Mouse (Mus musculus): ENCODE results near the gene Rec8.

The Rec8 gene

GRCm38 (mm10) chr14:55592226-55592625 lies 25.6 kb upstream of the Rec8 start:
- no peak for DNase-seq (ENCODE audit: low spot score in 2 of 2)

GRCm38 (mm10) chr14:55596036-55596690 lies 21.7 kb upstream of the Rec8 start:
- DNase-seq (ENCODE audit: low spot score in 2 of 2) = no peak

DNA sequence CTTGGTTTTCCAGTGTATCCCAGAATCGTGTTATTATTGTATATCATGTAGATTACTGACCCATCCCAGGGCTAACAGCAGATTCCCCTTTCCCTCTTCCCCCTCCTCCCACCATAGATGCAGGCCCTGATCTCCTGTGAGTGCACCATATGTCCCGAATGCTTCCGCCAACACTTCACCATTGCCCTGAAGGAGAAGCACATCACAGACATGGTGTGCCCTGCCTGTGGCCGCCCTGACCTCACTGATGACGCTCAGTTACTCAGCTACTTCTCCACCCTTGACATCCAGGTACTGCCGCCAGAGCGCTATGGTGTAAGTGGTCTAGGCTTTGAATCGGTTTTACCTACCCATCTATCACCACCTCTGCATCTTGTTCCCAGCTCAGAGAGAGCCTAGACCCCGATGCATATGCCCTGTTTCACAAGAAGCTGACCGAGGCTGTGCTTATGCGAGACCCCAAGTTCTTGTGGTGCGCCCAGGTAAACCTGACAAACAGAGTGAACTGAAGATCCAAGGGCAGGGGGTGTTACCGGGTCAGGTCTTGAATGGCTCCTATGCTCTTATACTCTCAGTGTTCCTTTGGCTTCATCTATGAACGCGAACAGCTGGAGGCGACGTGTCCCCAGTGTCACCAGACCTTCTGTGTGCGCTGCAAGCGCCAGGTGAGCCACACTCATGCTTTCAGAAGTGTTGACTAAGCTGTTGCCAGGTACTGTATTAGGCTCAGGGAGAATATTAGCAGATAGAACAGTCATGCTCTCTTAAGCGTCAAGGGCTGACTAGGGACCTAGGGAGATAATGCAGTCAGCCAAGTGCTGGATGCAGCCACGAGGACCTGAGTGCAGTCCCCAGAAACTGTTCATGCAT lies 19.1 kb upstream of the Rec8 start:
- DNase-seq (ENCODE audit: low spot score in 2 of 2) = no peak

- no peak for DNase-seq (ENCODE audit: low spot score in 2 of 2)
Observed at GRCm38 (mm10) chr14:55603271-55603632, 14.6 kb upstream of the Rec8 start, which contains the start of gene Irf9. TSS of gene Irf9 (plus strand) at chr14:55603571.

GRCm38 (mm10) chr14:55603633-55604576 lies 13.9 kb upstream of the Rec8 start:
- DNase-seq (ENCODE audit: low spot score in 2 of 2) = peak; percentile 77 to 83

DNA sequence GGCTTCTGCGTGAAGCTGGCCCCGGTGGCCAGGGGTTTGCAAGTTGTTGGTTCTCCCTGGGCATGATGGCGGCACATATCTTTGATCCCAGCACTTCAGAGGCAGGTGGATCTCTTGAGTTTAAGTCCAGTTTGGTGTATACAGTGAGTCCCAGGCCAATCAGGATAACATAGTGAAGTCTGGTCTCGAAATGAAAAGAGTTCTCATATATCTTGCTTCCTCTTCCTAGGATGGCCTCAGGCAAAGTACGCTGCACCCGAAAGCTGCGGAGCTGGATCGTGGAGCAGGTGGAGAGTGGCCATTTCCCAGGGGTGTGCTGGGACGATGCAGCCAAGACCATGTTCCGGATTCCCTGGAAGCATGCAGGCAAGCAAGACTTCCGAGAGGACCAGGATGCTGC lies 13.0 kb upstream of the Rec8 start:
- no peak for DNase-seq (ENCODE audit: low spot score in 2 of 2)

GRCm38 (mm10) chr14:55605743-55606459 lies 11.9 kb upstream of the Rec8 start:
- no peak for DNase-seq (ENCODE audit: low spot score in 2 of 2)

- no peak for DNase-seq (ENCODE audit: low spot score in 2 of 2)
Observed at GRCm38 (mm10) chr14:55608339-55608738, 9.5 kb upstream of the Rec8 start.

DNA sequence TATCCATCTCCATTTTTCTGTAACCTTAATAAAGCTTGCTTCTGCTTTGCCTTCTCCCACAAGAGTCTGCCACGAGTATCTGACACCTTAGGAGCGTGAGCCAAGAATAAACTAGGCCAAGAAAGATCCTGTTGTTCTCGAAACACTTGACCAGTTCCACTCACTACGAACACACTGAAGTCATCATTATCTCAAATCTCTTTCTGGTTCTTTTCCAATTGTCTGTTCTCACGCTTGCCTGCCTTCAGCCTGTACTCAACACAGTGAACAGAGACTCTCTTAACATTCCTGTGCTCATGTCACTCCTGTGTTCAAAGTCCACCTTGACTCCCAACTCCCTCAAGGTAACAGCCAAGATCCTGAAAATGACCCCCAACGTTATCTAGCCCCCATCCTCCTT lies 4.5 kb upstream of the Rec8 start:
- no peak for DNase-seq (ENCODE audit: low spot score in 2 of 2)

GRCm38 (mm10) chr14:55614565-55615178 lies 3.2 kb upstream of the Rec8 start:
- DNase-seq (ENCODE audit: low spot score in 2 of 2) = no peak

DNA sequence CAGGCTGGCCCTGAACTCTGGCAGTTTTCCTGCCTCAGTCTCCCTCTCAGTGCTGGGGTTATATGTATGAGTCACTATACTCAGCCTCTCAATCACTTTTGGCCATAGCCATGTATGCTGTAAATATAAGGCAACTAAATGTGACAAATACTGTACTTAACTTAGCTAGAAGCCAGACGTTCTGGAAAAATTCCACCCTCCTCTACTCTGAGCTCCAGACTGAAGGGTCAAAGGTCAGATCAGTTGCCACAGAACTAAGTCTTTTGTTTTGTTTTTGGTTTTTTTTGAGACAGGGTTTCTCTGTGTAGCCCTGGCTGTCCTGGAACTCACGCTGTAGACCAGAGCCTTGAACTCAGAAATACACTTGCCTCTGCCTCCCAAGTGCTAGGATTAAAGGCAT lies 2.0 kb upstream of the Rec8 start:
- DNase-seq (ENCODE audit: low spot score in 2 of 2) = no peak

- no peak for DNase-seq (ENCODE audit: low spot score in 2 of 2)
Observed at GRCm38 (mm10) chr14:55616844-55617243, 993 bp upstream of the Rec8 start.

DNA sequence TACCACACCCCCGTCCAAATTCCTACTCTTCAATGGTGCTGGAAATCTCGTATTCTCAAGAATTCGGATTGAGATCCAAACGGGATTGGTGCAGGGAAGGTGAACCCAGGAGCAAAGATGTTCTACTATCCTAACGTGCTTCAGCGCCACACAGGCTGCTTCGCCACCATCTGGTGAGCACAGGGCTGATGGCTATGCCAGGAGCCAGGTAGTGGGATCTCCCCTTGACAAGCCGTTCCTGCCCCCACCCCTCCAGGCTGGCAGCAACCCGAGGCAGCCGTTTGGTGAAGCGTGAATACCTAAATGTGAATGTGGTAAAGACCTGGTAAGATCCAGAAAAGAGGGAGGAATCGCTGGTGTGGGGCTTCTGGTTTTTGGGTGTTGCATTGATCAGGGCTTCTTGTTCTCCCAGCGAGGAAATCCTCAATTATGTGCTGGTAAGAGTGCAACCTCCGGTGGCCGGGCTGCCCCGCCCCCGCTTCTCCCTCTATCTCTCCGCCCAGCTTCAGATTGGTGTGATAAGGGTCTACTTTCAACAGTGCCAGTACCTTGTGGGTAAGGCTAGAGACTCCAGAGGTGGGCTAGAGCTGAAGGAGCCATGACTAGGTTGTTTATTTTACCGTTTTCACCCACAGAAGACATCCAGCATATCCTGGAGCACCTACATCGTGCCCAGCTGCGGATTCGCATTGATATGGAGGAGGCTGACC lies 804 bp downstream of the Rec8 start:
- no peak for DNase-seq (ENCODE audit: low spot score in 2 of 2)

GRCm38 (mm10) chr14:55628077-55628827 lies 10.4 kb downstream of the Rec8 start:
- DNase-seq (ENCODE audit: low spot score in 2 of 2) = no peak

DNA sequence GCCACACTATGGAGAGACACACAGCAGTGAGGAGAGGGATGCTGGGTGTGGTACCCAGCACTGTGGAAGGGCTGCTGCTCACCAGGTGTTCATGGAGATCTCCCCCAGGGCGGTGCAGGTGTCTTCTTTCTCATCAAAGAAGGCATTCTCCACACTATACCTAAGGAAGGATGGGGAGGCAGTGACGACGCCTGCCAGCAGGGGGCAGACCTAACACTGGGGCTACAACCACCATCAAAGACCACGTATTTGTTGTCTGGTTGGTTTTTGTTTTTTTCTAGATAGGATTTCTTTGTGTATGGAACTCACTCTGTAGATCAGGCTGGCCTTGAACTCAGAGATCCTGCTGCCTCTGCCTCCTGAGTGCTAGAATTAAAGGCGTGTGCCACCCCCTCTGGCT lies 11.5 kb downstream of the Rec8 start:
- no peak for DNase-seq (ENCODE audit: low spot score in 2 of 2)

GRCm38 (mm10) chr14:55634874-55635522 lies 17.2 kb downstream of the Rec8 start:
- no peak for DNase-seq (ENCODE audit: low spot score in 2 of 2)

- DNase-seq (ENCODE audit: low spot score in 2 of 2) = peak; percentile 72 to 84
Observed at GRCm38 (mm10) chr14:55635523-55636007, 17.7 kb downstream of the Rec8 start, which contains the start of gene Ipo4. TSS of gene Ipo4 (minus strand) at chr14:55635957.

GRCm38 (mm10) chr14:55637795-55638194 lies 20.0 kb downstream of the Rec8 start, which contains the start of gene Gm49378:
TSS of gene Gm49378 (minus strand) at chr14:55637895.
- no peak for DNase-seq (ENCODE audit: low spot score in 2 of 2)

DNA sequence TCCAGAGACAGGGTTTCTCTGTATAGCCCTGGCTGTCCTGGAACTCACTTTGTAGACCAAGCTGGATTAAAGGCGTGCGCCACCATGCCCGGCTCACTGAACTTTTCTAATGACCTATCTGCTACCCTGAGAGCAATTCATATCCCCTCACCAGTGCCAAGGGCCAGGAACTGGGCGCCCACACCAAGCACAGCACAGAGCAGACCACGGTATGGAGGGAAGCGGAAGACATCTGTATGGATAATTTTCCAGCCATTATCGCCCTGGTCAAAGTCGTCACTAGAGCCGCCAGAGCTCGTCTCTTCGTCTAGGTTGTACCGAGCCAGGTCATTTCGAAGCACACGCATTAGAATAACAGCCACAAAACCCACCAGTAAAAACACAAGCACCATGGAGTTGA lies 23.0 kb downstream of the Rec8 start:
- no peak for DNase-seq (ENCODE audit: low spot score in 2 of 2)

Data from cerebellum, postnatal 4 days (tissue).